Mouse (Mus musculus): ENCODE data around the gene Ascc1.

DNA sequence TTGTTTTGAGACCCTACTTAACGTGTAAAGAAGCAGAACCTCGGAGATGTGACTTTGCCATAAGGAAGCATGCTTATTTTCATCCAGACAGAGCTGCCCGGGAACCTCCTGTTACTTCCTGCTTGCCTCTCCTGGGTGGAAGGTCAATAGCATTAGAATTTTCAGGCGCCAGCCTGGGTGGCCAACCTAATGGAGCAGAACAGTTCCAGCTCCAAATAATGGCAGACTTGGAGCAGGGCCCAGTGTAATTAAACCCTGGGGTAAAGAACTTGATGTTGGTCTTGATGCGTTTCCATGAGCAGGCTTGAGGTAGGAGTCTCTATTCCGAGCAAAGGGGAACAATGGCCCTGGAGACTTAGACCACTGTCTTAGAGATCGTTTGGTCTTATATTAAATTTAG lies 26.4 kb downstream of the Ascc1 start:
- TF ChIP-seq CTCF (IDR thresholded peaks at IDR 0.05; ENCODE audit: borderline replicate concordance, insufficient read depth, low read length): no peak
- TF ChIP-seq POLR2A (IDR thresholded peaks at IDR 0.05; ENCODE audit: low read depth, low read length): no peak

Measured in embryonic fibroblast, embryonic 13.5 days (primary cell).